Mouse (Mus musculus) testis, adult 2 months (tissue): ENCODE measurements around the gene Tssk4.

Experiments used
- CTCF ChIP-seq: fragments of 200-500 bp; IDR thresholded peaks from 2 replicates; pipeline ENCODE4 v1.5.1; 2012; ENCODE audit warnings: low read depth, mild to moderate bottlenecking, inconsistent platforms, low read length, moderate library complexity; ENCODE audit not compliant: control insufficient read depth, insufficient read depth, insufficient replicate concordance
- POLR2A ChIP-seq: fragments of 200-500 bp; IDR thresholded peaks from 2 replicates; pipeline ENCODE4 v1.6.1; 2012; ENCODE audit warnings: low read depth, mild to moderate bottlenecking, inconsistent platforms, low read length, moderate library complexity; ENCODE audit not compliant: control insufficient read depth

DNA sequence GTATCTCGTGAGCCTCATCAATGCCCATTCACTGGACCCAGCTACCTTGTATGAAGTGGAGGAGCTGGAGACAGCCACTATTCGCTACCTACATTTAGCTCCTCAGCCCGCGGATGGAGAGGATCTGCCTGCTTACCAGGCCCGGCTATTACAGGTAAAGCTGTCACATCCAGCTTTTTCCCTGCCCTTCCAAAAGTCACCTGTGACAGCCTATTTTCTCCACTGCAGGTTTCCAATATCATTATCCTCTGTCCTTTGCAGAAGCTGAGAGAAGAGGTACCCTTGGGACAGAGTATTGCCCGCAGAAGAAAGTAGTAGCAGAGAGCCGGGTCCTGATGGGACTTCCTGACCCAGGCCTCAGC, 46.7 kb upstream of the Tssk4 start, which contains the start of gene Irf9:
- TF ChIP-seq CTCF: no peak
- no peak for TF ChIP-seq POLR2A
